9 mouse cellular contexts compared by ENCODE assay signal in genomic region chr7:82719285-82719684, GRCm38 (mm10).
DNase-seq lines count a peak whose midpoint lies in the region; ATAC-seq lines count a peak whose summit lies in the region.
"Had no signal": no experiment of that assay in that cellular context is flagged by ENCODE, and none has a peak within 500 bp of the region (broad histone marks: within the 10 kb centered on the region; RNA-seq: fewer than 3 reads in every experiment).

No protein-coding gene starts in this region.

- H3K27ac ChIP-seq in forebrain, embryonic 16.5 days (ENCODE audit: low read length) = no peak overlapping the region
- H3K27ac ChIP-seq in forebrain, embryonic 15.5 days (replicated peaks) = no peak overlapping the region
- no peak overlapping the region for H3K27ac ChIP-seq in neural tube, embryonic 11.5 days (ENCODE audit: low read depth, low read length)
- no peak overlapping the region for H3K27ac ChIP-seq in stomach, embryonic 16.5 days (ENCODE audit: low read length)
- H3K27ac ChIP-seq: neural tube, embryonic 12.5 days had no signal

- H3K4me2 ChIP-seq in forebrain, embryonic 16.5 days (ENCODE audit: low read length) = no peak overlapping the region
- no peak overlapping the region for H3K4me2 ChIP-seq in forebrain, embryonic 15.5 days (replicated peaks)
- no peak overlapping the region for H3K4me2 ChIP-seq in neural tube, embryonic 11.5 days (ENCODE audit: low read depth)
- H3K4me2 ChIP-seq in stomach, embryonic 16.5 days (ENCODE audit: low read depth, low read length) = no peak overlapping the region
- H3K4me2 ChIP-seq: neural tube, embryonic 12.5 days had no signal

- peaks cover 16% of the 10 kb centered on the region for H3K4me1 ChIP-seq in forebrain, embryonic 16.5 days (replicated peaks; ENCODE audit: control insufficient read depth, insufficient read depth, low read length)
- peaks cover 12% of the 10 kb centered on the region for H3K4me1 ChIP-seq in forebrain, embryonic 15.5 days
- H3K4me1 ChIP-seq in neural tube, embryonic 11.5 days (ENCODE audit: control insufficient read depth, insufficient read depth, low read length) = peaks cover 15% of the 10 kb centered on the region
- H3K4me1 ChIP-seq in stomach, embryonic 16.5 days (ENCODE audit: control insufficient read depth, insufficient read depth, low read length) = peaks cover 25% of the 10 kb centered on the region

- H3K4me3 ChIP-seq in forebrain, embryonic 16.5 days (replicated peaks; ENCODE audit: low read length) = no peak overlapping the region
- no peak overlapping the region for H3K4me3 ChIP-seq in forebrain, embryonic 15.5 days
- no peak overlapping the region for H3K4me3 ChIP-seq in neural tube, embryonic 11.5 days (ENCODE audit: low read depth, low read length)
- H3K4me3 ChIP-seq in stomach, embryonic 16.5 days (replicated peaks; ENCODE audit: low read length) = no peak overlapping the region
- H3K4me3 ChIP-seq: neural tube, embryonic 12.5 days had no signal

- H3K9me3 ChIP-seq in forebrain, embryonic 16.5 days (ENCODE audit: control insufficient read depth, low read length) = no peaks in the 10 kb centered on the region
- no peaks in the 10 kb centered on the region for H3K9me3 ChIP-seq in forebrain, embryonic 15.5 days
- H3K9me3 ChIP-seq in neural tube, embryonic 11.5 days (ENCODE audit: control insufficient read depth, low read length) = no peaks in the 10 kb centered on the region
- H3K9me3 ChIP-seq in stomach, embryonic 16.5 days (replicated peaks; ENCODE audit: control insufficient read depth, low read length) = no peaks in the 10 kb centered on the region
- H3K9me3 ChIP-seq: neural tube, embryonic 12.5 days had no signal

- ATAC-seq in forebrain, embryonic 16.5 days = 0 out of 2 replicates have a peak, but pooled peaks have one; percentile 32
- no peak; the same call in 1 of the 2 replicates for ATAC-seq in forebrain, embryonic 15.5 days (replicated peaks)
- 0 out of 2 replicates have a peak, but pooled peaks have one; percentile 24 for ATAC-seq in neural tube, embryonic 11.5 days (ENCODE audit: insufficient read depth, low FRiP score, low TSS enrichment)
- ATAC-seq in stomach, embryonic 16.5 days (ENCODE audit: insufficient read depth, low FRiP score) = peak; percentile 31; the same call in 1 of the 2 replicates

- WGBS in forebrain, embryonic 16.5 days = 59% methylated on average over 5 of the region's 5 CpGs
- 60% methylated on average over 5 of the region's 5 CpGs for WGBS in forebrain, embryonic 15.5 days
- 81% methylated on average over 5 of the region's 5 CpGs for WGBS in neural tube, embryonic 11.5 days
- 63% methylated on average over 5 of the region's 5 CpGs for WGBS in stomach, embryonic 16.5 days

- DNase-seq in neural tube, embryonic 11.5 days (ENCODE audit: low spot score) = peak; percentile 29
- no peak for DNase-seq in neural tube, embryonic 10.5 days (ENCODE audit: extremely low spot score, low spot score)
- DNase-seq in lung, postnatal 10 days = peak; percentile 53
- DNase-seq in layer of hippocampus, adult 9-10 months (ENCODE audit: low spot score) = no peak
- no peak for DNase-seq in cerebellum, adult 11 months

- H3K9ac ChIP-seq in forebrain, embryonic 16.5 days (replicated peaks; ENCODE audit: low read depth, low read length) = no peak overlapping the region
- no peak overlapping the region for H3K9ac ChIP-seq in forebrain, embryonic 15.5 days (replicated peaks)
- no peak overlapping the region for H3K9ac ChIP-seq in neural tube, embryonic 11.5 days (ENCODE audit: low read length)
- H3K9ac ChIP-seq in stomach, embryonic 16.5 days (ENCODE audit: low read length) = no peak overlapping the region
- H3K9ac ChIP-seq: neural tube, embryonic 12.5 days had no signal

- 0 out of 2 replicates have a peak, but pooled peaks cover 3% of the 10 kb centered on the region for H3K36me3 ChIP-seq in forebrain, embryonic 16.5 days (ENCODE audit: control insufficient read depth, insufficient read depth)
- H3K36me3 ChIP-seq in forebrain, embryonic 15.5 days = no peaks in the 10 kb centered on the region
- H3K36me3 ChIP-seq in neural tube, embryonic 11.5 days (ENCODE audit: control insufficient read depth, insufficient read depth, low read length) = no peaks in the 10 kb centered on the region
- no peaks in the 10 kb centered on the region for H3K36me3 ChIP-seq in stomach, embryonic 16.5 days (ENCODE audit: control insufficient read depth, insufficient read depth, low read length)
- H3K36me3 ChIP-seq: neural tube, embryonic 12.5 days had no signal

- no peaks in the 10 kb centered on the region for H3K27me3 ChIP-seq in forebrain, embryonic 16.5 days (replicated peaks; ENCODE audit: control insufficient read depth, insufficient read depth, low read length)
- no peaks in the 10 kb centered on the region for H3K27me3 ChIP-seq in forebrain, embryonic 15.5 days
- no peaks in the 10 kb centered on the region for H3K27me3 ChIP-seq in neural tube, embryonic 11.5 days (ENCODE audit: control insufficient read depth, insufficient read depth, low read length)
- H3K27me3 ChIP-seq in stomach, embryonic 16.5 days (ENCODE audit: control insufficient read depth, insufficient read depth, low read length) = no peaks in the 10 kb centered on the region
- H3K27me3 ChIP-seq: neural tube, embryonic 12.5 days had no signal

Comparison
In these comparisons a context has a peak if more than half of its experiments do, and no peak if none do; other contexts are left out.
1. DNase-seq: peak in neural tube, embryonic 11.5 days (single experiment) and lung, postnatal 10 days (single experiment); none in neural tube, embryonic 10.5 days (single experiment), layer of hippocampus, adult 9-10 months (single experiment) and cerebellum, adult 11 months (single experiment).